Mouse (Mus musculus): ENCODE measurements around the gene Nme3.

Gene Nme3

DNA sequence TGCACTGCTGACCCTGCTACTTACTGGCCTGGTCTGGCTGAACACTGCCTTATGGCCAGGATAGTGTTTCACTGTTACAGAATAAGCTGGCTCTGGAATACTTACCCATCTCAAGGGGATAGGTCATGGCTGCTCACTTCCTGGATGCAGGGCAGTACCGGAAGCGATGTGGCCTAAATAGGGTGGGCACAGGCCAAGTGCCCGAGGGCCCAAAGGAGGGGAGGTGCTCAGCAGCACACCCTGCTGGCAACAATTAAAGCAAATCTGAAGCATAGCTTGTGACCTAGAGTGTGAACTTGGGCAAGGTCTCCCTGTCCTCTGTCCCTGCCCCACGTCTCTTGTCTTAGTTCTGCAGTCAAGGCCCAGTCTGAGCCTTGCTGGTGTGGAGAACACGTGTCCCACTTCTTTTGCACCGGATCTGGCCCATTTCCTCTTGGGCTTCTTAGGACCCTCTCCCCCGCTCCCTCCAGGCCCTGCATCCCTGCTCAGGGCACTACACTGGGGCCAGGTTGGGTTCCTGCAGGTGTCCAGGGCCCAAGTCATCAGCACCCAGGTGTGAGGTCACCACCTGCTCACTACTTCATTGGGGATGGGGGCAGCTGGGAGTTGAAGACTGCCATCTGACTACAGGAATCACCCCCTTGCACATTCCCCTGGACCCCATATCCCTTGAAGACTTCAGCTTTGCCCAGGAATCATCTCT, 14.4 kb upstream of the Nme3 start:
- DNase-seq (ENCODE audit: low spot score in 2 of 2) = peak in 1 of 2 experiments; percentile 29

DNA sequence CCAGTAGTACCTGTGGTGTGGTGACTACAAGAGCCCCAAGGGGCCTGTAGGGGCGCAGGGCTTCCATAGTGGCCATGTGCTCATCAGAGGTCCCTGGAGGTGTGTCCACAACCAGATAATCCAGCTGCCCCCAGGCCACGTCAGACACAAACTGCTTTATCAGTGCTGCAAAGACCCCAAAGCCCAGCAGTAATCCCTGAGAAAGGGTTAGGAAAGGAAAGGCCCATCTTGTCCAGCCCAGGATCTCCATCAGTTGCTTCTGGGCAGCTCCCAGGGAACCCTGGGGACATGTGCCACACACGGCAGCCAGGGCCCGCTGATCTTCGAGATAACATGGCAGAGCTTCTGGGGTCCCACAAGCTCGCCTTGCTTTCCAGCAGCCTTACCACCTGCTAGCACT, 11.9 kb upstream of the Nme3 start:
- no peak for DNase-seq (ENCODE audit: low spot score in 2 of 2)

DNA sequence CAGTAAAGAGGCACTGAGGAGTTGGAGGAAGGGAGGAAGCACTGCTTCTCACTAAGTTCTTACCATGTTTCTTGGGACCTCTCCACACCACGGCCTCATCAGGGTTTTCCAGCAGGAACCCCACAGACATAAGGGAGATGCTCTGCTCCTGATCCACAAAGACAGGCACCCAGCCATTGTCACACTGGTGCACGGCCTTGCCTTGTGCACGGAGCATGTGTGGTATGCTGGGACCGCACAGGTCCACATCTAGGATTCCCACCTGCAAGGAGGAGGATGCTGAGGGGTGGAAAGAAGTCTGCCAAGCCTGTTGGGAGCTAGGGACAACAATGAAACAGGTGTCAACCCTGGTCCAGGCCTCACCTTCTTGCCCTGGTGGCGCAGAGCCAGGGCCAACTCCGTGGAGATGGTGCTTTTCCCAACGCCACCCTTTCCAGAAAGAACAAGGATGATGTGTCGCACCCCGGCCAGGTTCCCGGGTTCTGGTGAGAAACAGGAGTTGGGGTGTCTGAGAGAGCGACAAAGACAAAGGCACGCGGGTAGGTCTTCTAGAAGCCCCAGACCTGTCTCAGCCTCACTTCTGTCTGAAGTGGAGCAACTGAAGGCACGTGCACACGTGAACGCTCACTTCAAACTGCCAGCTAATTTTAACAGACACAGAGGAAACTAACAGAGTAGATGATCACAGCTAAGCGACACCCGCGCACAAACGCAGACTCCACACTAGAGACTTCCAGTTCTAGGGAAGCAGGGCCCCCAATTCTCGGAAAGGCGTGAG, 10.8 kb upstream of the Nme3 start:
- no peak for DNase-seq (ENCODE audit: low spot score in 2 of 2)

DNA sequence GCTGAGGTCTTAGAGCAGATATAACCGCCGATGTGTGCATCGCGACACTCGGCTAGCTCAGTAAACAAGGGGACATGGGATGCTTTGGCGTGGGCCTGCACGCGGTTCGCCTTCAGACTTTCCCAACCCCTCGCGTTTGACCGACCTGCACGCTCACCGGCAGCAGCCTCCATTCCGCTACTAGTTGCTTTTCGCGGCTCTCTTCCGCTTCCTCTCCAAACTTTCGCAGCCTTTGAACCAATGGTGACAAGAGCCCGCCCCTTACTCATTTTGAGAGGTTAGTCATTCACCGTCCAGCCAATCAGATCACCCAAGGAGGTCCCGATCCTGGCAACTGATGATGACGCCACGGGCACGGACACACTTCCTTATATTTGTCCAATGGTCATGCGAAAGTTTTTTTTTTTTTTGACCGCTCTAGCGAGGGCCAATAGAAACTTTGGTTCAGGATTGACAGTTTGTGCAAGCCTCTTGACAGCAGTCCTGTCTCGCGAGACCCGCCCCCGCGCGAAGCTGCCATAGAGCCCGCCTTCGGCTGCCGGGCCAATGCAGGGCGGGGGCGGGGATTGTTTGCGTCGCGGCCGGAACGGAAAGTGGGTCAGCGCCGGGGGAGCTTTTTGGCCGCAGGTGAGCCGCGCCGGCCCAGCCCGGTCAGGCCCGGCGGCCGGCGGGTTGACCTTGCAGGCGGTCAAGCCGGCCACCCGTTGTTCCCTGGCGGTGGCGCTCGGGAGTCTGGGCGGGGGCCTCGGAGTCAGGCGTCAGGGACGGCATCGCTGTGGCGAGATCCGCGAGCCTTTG, 10.0 kb upstream of the Nme3 start, which contains the start of the genes Nubp2 and Spsb3:
Nubp2 (minus strand) TSS at position 216 of the 798 bp plus-strand sequence.
Spsb3 (plus strand) TSS at position 510 of the 798 bp plus-strand sequence.
- peak; percentile 95 to 98 for DNase-seq (ENCODE audit: low spot score in 2 of 2)

DNA sequence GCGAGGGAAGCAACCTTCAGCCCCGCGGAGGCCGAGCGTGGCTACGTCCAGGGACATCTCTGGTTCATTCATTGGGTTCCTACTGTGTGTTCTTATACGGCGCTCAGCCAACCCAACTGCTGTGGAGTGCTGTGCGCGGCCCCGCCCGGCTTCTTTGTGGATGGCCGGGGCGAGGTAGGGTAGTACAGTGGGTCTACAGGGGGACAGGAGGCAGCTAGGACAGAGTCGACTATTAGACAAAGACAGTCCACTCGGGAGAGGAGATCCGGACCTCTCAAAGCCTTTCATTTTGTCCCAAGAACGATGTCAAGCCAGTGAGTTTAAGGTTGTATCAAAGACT, 9.4 kb upstream of the Nme3 start:
- no peak for DNase-seq (ENCODE audit: low spot score in 2 of 2)

DNA sequence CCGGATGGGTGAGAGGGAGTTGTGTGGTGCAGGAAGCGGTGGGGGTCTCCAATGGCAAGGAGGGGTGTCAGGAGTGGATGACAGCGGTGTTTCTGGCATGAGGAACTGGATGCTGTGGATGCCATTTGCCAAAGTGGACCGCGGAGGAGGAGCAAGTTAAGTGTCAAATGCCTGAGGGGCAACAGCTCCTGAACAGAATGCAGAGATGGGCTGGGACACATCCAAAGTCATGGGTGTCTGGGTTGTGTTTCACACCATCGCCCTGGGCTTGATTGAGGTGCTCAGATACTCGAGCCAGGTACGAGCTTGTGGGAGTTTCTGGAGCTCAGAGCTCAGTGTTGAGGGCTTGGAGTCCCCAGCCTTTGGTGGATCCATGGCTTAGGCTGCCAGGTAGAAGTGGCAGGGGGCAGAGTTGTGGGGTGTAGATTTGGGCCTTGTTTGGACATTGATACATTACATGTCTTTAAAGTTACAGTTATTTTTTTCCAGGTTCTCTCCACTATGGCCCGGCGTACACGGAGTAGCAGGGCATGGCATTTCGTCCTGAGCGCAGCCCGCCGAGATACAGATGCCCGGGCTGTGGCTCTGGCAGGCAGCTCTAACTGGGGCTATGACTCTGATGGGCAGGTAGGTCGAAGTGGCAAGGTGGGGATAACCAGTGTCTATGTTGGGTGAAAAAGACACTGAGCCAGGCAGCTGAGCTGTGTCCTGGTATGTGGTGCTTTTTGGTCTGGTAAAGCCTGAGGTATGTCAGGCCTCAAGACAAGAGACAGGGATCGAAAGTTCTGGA, 8.8 kb upstream of the Nme3 start:
- peak in 1 of 2 experiments; percentile 27 for DNase-seq (ENCODE audit: low spot score in 2 of 2)

DNA sequence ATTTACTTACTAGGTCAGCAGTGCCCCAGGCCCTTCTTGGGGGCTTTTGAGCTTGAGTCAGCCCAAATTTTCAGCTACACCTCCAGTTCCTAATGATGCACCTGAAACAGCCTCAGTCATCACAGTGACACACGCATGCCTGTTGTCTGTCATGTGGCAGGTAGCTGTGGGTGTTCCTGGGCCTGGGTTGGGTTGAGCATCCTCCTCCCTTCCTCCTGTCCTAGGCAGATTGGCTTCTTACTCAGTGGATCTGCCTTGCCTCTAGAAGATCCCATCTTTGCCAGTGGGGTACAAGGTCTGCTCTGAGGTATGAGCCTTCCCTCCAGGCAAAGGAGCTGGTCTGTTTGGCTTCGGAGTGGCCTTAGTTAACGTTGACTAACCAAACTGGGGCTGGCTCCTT, 7.4 kb upstream of the Nme3 start:
- no peak for DNase-seq (ENCODE audit: low spot score in 2 of 2)

DNA sequence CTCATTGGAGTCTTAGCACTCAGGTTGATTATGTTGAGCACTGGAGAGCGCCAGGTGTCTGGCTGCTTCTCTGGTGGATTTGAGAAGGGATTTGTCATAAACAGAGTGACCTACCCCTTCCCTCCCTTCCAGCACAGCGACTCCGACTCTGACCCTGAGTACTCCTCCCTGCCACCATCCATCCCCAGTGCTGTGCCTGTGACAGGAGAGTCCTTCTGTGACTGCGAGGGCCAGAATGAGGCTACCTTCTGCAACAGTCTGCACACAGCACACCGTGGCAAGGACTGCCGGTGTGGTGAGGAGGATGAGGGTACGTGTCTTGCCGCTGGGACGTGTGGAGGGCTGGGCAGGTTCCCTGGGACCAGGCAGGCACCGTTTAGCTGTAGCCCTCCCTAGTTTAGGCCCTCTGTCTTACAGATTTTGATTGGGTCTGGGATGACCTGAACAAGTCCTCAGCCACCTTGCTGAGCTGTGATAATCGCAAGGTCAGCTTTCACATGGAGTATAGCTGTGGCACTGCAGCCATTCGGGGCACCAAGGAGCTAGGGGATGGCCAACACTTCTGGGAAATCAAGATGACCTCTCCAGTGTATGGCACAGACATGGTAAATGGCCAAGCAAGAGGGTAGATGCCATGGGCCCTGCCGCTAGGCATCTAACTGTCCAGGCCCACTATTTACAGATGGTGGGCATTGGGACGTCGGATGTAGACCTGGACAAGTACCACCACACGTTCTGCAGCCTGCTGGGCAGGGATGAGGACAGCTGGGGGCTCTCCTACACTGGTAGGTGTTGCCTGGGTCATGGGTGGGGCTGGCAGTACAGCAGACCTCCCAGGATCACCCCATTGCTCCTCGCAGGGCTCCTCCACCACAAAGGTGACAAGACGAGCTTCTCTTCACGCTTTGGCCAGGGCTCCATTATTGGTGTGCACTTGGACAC, 5.9 kb upstream of the Nme3 start:
- DNase-seq (ENCODE audit: low spot score in 2 of 2) = no peak

DNA sequence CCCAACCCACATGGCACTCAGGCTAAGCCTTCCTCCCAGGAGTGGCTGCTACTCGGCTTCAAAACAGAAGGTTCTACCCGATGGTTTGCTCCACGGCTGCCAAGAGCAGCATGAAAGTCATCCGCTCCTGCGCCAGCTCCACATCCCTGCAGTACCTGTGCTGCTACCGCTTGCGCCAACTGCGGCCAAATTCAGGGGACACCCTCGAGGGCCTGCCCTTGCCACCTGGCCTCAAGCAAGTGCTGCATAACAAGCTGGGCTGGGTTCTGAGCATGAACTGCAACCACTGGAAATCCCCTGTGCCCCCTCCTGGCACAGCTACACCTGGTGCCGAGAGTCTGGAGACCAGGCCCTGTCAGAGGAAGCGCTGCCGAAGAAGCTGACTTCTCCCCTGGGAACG, 5.0 kb upstream of the Nme3 start:
- no peak for DNase-seq (ENCODE audit: low spot score in 2 of 2)

DNA sequence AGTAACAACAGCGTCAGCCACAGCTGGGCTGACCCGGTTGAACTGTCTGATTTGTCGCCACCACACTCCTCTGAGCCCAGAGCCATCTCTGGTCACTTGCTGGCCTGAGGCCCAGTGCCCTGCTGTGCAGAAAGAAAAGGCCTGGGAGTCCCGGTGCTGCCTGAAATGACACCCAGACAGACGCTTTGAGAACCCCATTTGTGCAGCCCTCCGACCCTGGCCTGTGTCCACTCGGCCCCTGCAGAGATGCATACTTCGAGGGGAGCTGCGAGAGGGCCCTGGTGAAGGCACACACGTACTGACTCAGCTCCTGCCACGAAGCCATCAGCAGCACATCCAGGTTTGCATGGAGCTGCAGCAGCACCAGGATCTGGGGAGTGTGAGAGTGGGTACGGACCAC, 3.5 kb upstream of the Nme3 start:
- no peak for DNase-seq (ENCODE audit: low spot score in 2 of 2)

DNA sequence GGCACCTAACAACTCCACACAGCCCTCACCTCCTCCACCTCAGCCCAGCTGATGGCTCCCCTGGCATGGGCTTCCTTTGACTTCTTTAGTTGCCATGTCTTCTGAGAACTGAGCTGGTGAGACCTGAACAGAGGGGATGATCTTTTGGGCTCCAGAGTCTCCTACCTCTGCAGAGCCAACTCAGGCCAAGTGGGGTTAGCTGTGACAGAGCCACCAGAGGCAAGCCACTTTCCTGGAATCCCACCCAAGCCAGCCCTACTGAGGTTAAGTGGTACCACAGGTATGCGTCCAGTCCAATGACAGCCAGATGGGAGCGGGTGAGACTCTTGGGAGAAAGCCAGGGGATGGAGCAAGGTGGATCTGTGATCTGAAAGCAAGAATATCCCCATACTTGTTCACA, 3.0 kb upstream of the Nme3 start:
- no peak for DNase-seq (ENCODE audit: low spot score in 2 of 2)

DNA sequence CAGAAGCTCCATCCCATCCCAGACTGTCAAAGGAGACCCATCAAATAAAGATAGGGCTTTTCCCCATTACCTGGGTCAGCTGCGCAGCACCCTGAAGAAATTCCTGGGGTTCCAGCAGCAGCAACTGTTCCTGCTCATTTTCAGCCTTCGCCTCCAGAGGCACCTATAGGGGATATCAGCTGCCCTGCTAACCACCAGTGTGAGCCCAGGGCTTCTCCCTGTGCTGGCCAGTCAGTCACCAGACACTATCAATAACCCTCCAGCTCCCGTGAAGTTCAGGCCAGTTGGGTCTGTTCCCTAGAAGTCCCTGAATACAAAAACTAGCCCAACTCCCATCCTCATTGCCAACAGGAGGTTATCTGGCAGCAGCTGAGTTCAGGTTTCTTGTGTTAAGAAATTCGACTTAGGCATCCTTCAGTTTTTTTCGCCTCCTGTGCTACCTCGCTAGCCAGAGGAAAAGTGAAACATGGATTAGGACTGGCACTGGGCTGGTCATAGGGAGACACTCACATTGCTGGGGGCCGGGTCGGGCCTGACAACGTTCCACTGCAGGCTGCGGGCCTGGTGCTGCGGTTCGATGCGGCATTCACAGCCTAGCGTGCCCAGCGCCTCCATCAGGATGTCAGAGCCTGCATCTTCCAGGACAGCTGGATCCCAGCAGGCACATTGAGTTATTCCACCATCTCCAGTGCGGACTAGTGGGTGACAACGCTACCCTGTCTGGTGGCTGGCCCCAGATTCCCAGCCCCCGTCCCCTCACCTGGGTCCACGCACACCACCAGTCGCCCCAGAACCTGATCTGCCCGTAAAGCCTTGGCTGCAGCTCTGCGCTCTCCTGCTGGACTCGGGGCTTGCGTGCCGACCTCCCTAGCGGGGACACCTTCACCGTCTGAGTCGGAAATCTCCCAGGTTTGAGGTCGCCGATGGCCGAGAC, 2.0 kb upstream of the Nme3 start:
- no peak for DNase-seq (ENCODE audit: low spot score in 2 of 2)

DNA sequence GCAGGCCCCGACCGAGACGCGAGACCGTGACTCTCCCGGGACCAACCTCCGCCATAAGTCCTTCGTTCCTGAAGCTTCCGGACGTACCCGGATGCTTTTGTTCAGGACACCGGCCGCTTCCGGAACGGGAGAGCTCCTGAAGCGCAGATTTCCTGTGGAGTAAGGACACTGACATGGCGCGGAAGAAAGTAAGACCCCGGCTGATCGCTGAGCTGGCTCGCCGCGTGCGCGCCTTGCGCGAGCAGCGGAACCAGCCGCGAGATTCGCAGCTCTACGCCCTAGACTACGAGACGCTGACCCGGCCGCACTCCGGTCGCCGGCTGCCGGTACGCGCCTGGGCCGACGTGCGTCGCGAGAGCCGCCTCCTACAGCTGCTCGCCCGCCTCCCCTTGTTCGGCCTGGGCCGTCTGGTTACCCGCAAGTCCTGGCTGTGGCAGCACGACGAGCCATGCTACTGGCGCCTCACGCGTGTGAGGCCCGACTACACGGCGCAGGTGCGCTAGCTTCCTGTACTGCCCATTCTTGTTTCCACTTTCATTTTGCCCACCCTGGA, 1.2 kb upstream of the Nme3 start, which contains the start of the genes Eme2 and Mrps34:
Eme2 (minus strand) TSS at position 93 of the 553 bp plus-strand sequence.
Mrps34 (plus strand) TSS at position 122 of the 553 bp plus-strand sequence.
- peak; percentile 61 to 65 for DNase-seq (ENCODE audit: low spot score in 2 of 2)

DNA sequence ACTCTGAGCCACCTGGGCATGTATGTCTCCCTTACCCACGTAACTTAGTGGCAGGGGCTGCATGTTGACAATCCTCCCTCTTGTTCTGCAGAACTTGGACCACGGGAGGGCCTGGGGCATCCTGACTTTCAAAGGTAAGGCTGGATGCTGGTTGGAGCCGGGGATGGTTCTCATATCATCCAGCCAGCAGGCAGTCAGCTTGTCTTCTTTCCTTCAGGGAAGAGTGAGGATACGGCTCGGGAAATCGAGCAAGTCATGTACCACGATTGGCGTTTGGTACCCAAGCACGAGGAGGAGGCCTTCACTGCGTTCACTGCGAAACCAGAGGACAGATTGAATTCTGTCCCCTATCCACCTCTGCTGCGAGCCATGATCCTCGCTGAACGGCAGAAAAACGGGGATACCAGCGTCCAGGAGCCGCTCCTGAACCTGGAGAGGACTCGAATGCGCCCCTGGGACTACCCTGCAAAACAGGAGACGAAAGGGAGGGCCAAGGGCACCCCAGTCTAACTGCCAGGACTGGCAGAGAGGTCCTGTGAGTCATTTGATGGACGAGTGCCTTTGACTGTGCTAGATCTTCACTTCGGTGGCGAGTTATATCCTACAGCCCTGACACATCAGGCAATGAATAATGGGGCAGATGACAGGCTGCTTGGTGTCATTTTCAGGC, 594 bp upstream of the Nme3 start:
- no peak for DNase-seq (ENCODE audit: low spot score in 2 of 2)

DNA sequence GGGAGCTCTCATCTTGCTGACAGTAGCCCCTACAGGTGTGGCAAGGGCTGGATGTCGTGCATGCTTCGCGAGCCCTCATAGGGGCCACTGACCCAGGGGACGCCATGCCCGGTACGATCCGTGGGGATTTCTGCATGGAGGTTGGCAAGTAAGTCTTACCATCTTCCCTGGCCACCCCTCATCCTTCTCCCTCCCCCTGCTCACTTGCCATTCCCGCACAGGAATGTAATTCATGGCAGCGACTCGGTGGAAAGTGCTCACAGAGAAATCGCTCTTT, 631 bp downstream of the Nme3 start:
- DNase-seq (ENCODE audit: low spot score in 2 of 2) = no peak

DNA sequence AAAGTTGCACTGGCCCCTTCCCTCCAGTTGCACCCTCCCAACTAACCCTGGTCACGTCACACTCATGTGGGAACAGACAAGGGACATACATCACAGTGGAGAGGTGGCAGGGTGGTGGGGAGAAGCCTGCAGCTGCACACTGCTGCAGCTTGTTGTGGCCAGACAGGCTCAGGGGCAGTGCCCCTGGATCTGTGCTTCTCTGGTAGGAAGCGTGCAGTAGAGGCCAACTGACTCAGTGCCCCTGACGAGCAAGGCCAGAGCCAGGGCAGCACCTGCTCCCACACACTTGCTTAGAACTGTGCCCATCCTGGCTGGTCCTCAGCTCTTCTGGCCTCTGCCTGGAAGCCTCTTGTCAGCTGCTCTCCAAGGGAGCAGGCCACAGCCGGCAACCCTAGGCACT, 1.3 kb downstream of the Nme3 start:
- DNase-seq (ENCODE audit: low spot score in 2 of 2) = no peak

DNA sequence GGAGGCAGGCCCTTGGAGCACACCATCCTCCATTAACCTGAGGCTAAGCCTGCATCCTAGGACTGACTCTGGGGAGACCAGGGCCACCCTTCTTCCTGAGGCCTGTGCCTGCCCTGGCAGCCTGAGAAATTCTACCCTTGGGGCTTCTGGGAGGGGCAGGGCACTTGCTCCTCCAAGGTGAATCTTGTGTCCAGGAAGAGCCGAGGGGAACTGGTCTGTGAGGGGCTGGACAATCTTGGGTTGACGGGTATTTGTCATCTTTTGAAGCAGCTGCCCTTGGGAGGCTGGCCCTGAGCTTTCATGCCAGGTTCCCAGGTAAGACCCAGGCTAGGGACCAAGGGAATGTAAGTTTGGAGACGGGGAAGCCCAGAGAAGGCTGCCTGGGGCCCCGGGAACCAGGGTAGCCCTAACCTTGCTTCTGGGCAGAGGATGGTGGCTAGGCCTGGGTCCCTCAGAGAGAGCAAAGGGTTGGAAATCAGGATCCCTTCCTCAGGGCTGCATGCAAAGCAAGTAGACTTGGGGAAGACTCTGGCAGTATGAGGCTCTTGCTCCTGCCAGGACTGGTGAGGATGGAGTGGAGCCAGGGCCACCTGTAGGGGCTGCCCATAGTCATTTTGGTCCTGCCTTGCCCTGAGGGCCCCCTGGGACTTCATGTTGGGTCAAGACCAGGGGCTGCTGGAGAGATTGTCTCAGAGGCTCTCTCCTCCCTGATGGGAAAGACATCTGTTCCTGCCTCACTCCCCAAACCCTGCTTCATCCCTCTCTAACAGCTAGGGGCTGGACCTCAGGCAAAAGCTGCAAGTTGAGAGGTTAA, 1.9 kb downstream of the Nme3 start:
- DNase-seq (ENCODE audit: low spot score in 2 of 2) = no peak

DNA sequence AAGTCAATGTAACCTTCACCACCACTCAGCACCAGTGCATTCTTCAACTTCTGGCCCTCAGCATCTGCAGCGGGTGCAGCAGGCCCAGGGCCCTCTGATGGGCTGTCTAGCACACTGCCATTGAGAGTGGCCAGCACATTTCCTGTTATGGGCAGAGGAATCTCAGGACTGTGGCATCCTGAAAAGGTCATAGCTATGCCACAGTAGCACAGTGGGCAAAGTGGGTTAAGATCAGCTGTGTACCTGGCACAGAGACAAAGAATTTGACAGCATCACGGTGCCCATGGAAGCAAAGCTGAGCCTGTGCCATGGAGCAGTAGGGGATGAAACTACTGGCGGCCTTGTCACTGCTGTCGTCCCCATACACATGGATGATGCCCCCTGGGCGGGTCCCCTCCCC, 2.9 kb downstream of the Nme3 start:
- no peak for DNase-seq (ENCODE audit: low spot score in 2 of 2)
